Mouse (Mus musculus) forebrain, embryonic 12.5 days (tissue): ENCODE measurements around the gene Cdsn. TPM values are rescaled to one million over a fixed set of nuclear protein-coding genes. Genes with fewer than 3 reads are reported as not detected.

Source experiments
- ATAC-seq: fragments of 200-750 bp; cut with Nextera tagmentation; 2 replicates; pipeline ENCODE4 v1.8.0; 2017; ENCODE audit warnings: moderate TSS enrichment; ENCODE audit not compliant: low FRiP score
- H3K27ac ChIP-seq: fragments of 300-500 bp; sonication (generic); 2 replicates; pipeline ENCODE4 v1.5.1; 2016; ENCODE audit warnings: mild to moderate bottlenecking
- H3K27me3 ChIP-seq: fragments of 300-500 bp; sonication (generic); 2 replicates; pipeline ENCODE4 v1.6.1; 2016; ENCODE audit warnings: mild to moderate bottlenecking
- H3K36me3 ChIP-seq: fragments of 300-500 bp; sonication (generic); replicated peaks from 2 replicates; pipeline ENCODE4 v1.6.1; 2016; ENCODE audit warnings: mild to moderate bottlenecking
- H3K4me1 ChIP-seq: fragments of 300-500 bp; sonication (generic); 2 replicates; pipeline ENCODE4 v1.6.1; 2016
- H3K4me2 ChIP-seq: fragments of 300-500 bp; sonication (generic); 2 replicates; pipeline ENCODE4 v1.6.1; 2016; ENCODE audit warnings: mild to moderate bottlenecking, moderate library complexity
- H3K4me3 ChIP-seq: fragments of 300-500 bp; sonication (generic); replicated peaks from 2 replicates; pipeline ENCODE4 v1.5.1; 2016; ENCODE audit warnings: mild to moderate bottlenecking
- H3K9ac ChIP-seq: fragments of 300-500 bp; sonication (generic); 2 replicates; pipeline ENCODE4 v1.6.1; 2016; ENCODE audit warnings: mild to moderate bottlenecking
- H3K9me3 ChIP-seq: fragments of 300-500 bp; sonication (generic); 2 replicates; pipeline ENCODE4 v1.6.1; 2016
- WGBS: fragments of 180-500 bp; shearing (Covaris S2); methylation state at CpG from one replicate; pipeline ENCODE4 v1.1.7; 2016; 5-methylcytosine and 5-hydroxymethylcytosine counted together
- polyA plus RNA-seq: library from polyadenylated mRNA; unstranded; fragments of >200 nt; fragmentation: Nextera tagmentation; extraction: Ambion mirVana; gene quantifications from 2 replicates; pipeline ENCODE4 v1.2.1, GENCODE M21; 2016

Gene Cdsn
- polyA plus RNA-seq, 1 experiment from 2014 or later: not detected

DNA sequence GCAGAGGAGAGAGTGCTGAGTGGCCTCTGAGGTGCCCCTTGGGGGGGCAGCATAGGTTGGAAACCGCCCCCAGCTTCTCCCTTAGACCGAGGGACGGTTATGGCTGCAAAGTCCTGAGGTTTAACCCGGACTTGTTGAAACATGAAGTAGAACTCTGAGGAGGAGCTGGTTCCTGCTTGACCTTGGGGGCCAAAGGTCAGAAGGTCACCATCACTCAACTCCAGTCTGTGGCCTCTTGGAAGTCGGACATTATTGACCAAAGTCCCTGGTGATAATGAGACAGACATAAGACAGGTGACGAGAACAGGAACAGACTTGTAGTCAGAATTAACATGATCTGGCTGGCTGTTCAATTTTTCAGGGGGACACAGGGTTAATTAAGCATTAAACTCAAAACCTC lies 37.2 kb upstream of the Cdsn start:
- Histone ChIP-seq H3K27me3 (0 out of 2 replicates have a peak, but pooled peaks cover 1% of the 10 kb centered on the region), H3K27ac (no peak overlapping the region), H3K9me3 (no peaks in the 10 kb centered on the region), H3K4me3 (0 out of 2 replicates have a peak overlapping the region, but pooled peaks have one; percentile 2), H3K4me1 (peaks cover 35% of the 10 kb centered on the region), H3K9ac (peak overlapping the region; percentile 9; the same call in 1 of the 2 replicates), H3K4me2 (peak overlapping the region; percentile 77), H3K36me3 (peaks cover 10% of the 10 kb centered on the region)
- no peak for ATAC-seq
- 72% methylated on average over 6 of the region's 6 CpGs for WGBS

DNA sequence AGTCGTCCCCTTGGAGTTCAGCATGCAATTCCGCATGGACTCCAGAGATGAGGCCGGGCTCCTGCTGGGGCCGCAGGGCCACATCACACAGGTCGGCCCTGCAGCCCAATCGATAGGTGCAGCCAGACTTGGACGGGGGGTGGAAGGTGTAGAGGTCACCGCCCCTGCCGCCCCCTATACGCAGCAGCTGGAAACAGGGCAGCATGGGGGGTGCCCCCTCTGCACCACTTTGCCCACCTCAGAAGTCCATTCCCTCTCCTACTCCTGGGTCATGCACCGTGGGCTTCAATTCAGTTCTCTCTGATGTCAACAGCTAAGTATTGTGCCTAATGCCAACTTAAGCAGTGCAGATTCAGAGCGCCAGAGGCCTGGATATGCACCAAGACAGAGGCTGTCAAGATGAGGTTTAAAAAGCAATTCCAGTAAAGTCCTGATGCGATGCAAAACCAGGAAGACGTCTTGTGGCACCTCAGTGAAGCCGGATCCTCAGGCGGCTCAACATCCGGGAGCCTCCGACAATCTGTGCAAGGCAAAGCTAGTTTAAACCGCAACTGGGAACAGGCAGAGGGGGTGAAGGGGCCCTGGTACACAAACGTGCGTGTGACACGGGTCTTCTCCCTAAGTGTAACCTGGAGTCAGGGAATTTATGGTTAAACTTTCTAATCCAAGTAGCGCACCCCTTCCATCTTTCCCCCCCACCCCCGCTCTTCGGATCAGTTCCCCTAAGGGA lies 35.9 kb upstream of the Cdsn start:
- peaks cover 15% of the 10 kb centered on the region for H3K36me3 ChIP-seq
- WGBS: 10% methylated on average over 25 of the region's 25 CpGs
- ATAC-seq: peak; percentile 18
- peaks cover 35% of the 10 kb centered on the region for H3K4me1 ChIP-seq
- peak overlapping the region; percentile 63 for H3K9ac ChIP-seq
- no peaks in the 10 kb centered on the region for H3K27me3 ChIP-seq
- peak overlapping the region; percentile 56 for H3K4me3 ChIP-seq
- H3K4me2 ChIP-seq: peak overlapping the region; percentile 77
- H3K9me3 ChIP-seq: no peaks in the 10 kb centered on the region
- H3K27ac ChIP-seq: 0 out of 2 replicates have a peak overlapping the region, but pooled peaks have one; percentile 13

DNA sequence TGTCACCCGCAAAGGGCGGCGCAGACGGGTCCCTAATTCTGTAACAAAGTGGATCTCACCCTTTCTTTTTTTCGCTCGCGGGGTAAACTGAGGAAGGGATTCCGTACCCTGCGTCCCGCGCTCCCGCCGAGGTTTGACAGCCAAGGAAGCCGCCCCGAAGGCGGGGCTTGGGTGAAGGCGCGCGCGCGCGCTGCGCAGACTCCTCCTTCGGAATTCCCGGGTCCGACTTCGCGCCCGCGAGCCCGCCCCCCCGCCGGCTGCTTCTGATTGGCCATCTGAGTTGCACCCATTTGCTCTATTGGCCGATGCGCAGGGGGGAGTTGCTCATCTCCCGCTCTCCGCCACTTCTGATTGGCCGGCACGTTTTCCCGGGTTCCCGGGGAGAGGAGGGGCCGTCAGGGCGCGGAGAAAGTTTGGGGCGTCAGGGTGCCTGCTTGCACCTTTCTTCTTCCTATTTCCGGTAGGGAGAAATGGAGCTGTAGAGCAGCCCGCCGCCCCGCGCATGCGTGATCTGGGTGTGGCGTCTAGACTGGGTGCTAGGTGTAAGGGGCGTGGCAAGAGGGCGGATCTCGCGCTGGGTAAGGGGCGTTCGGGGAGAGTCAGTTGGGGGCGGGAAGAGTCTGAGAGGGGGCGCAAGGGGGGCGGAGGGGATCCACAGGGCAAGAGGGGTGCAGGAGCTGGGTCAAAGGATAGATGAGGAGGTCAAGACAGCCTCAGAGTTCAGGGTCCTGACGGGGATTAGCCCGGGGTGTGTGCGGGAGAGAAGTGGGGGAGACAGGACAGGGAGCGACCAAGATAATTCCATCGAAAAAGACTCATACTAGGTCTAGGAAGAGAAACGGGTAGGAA lies 35.1 kb upstream of the Cdsn start, which contains the start of the genes Tcf19 and Cchcr1:
TSS of gene Tcf19 (minus strand) at position 173 of the 849 bp plus-strand sequence.
TSS of gene Cchcr1 (plus strand) at position 449 of the 849 bp plus-strand sequence.
- H3K9me3 ChIP-seq: no peaks in the 10 kb centered on the region
- peaks cover 19% of the 10 kb centered on the region for H3K36me3 ChIP-seq
- WGBS: under 1% methylated on average over 67 of the region's 67 CpGs
- peak within 1 kb of the TSS; percentile 56 for H3K4me3 ChIP-seq
- H3K4me2 ChIP-seq: peak within 1 kb of the TSS; percentile 77
- no peaks in the 10 kb centered on the region for H3K27me3 ChIP-seq
- 0 out of 2 replicates have a peak within 1 kb of the TSS, but pooled peaks have one; percentile 46 for H3K27ac ChIP-seq
- peak; percentile 94 for ATAC-seq
- H3K9ac ChIP-seq: peak within 1 kb of the TSS; percentile 63
- H3K4me1 ChIP-seq: peaks cover 35% of the 10 kb centered on the region

DNA sequence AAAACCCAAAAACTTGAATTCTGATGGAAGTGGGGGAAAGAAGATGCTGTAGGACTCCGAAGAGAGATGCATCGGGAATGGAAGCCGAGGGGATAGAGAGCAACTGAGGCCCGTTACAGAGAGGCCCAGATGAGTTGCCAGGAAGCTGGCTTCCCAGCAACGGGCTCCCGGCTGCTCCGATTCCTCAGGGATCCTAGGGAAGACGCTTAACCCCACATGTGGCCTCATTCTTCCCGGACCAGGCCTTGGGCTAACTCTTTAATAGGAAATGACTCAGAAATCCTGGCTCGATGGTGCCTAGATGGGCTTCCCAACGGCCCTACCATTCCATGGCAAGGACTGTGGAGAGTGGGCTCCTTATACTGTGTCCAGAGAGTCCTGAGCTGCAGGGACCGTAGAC lies 34.4 kb upstream of the Cdsn start:
- 9% methylated on average over 12 of the region's 12 CpGs for WGBS
- no peaks in the 10 kb centered on the region for H3K9me3 ChIP-seq
- peak overlapping the region; percentile 77 for H3K4me2 ChIP-seq
- peaks cover 15% of the 10 kb centered on the region for H3K36me3 ChIP-seq
- H3K27me3 ChIP-seq: no peaks in the 10 kb centered on the region
- peak overlapping the region; percentile 63 for H3K9ac ChIP-seq
- no peak for ATAC-seq
- H3K4me3 ChIP-seq: peak overlapping the region; percentile 56
- H3K27ac ChIP-seq: no peak overlapping the region
- peaks cover 35% of the 10 kb centered on the region for H3K4me1 ChIP-seq

DNA sequence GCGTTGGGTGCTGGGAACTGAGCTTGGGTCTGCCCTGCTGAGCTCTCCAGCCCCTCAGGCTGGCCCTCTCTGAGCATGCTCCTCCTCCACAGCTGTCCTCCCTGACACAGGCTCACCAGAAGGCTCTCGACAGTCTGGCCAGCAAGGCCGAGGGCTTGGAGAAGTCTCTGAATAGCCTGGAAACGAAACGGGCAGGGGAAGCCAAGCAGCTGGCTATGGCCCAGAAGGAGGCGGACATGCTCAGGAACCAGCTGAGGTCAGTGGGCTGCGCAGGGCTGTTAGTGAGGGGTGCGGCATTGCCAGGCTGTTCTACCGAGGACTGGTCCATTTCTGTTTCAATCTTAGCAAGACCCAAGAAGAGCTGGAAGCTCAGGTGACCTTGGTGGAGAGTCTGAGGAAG lies 27.6 kb upstream of the Cdsn start:
- H3K9ac ChIP-seq: no peak overlapping the region
- H3K4me1 ChIP-seq: no peaks in the 10 kb centered on the region
- H3K27me3 ChIP-seq: no peaks in the 10 kb centered on the region
- no peak for ATAC-seq
- WGBS: 84% methylated on average over 9 of the region's 9 CpGs
- no peak overlapping the region for H3K4me2 ChIP-seq
- no peak overlapping the region for H3K4me3 ChIP-seq
- no peak overlapping the region for H3K27ac ChIP-seq
- peaks cover 53% of the 10 kb centered on the region for H3K36me3 ChIP-seq
- H3K9me3 ChIP-seq: no peaks in the 10 kb centered on the region

DNA sequence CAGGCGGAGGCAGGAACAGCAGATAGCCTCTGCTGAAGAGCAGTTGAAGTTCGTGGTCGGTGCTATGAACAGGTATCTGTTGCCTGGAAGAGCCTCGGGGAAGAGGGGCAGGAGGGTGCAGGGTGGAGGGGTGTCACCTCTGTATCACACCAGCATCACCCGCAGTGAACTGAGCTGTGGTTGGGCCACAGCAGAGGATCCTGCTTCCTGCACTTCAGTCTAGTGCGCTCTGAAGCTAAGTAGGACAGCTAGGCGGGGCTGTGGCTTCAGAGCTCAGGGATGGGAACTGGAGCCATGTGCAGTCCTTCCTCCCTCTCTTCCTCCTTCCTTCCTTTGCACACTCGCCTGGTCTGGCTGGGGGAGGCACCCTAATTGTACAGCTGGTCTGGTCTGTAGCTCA lies 25.3 kb upstream of the Cdsn start:
- Histone ChIP-seq H3K9me3 (no peaks in the 10 kb centered on the region), H3K9ac (no peak overlapping the region), H3K27me3 (no peaks in the 10 kb centered on the region), H3K36me3 (peaks cover 59% of the 10 kb centered on the region), H3K4me1 (no peaks in the 10 kb centered on the region), H3K27ac (no peak overlapping the region), H3K4me3 (no peak overlapping the region), H3K4me2 (no peak overlapping the region)
- ATAC-seq: no peak
- 80% methylated on average over 8 of the region's 8 CpGs for WGBS

DNA sequence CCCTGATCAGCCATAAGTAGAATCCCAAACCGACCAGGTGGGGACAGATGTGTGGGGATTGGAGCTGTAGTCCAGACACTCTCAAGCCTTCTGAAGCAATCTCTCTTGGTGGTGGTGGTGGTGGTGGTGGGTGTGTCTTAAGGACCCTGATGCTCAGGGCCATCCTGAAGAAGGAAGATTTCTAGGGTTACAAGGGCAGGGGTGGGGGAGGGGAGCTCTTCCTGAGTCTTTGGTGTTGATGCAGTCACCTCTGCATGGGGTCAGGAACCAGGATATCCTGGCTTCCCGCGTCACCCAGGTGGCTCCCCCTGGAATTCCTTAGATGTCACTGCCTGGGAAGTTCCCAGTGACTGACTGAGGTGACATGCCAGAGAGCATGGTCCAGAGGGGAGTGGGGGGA lies 19.6 kb upstream of the Cdsn start:
- 24% methylated on average over 3 of the region's 3 CpGs for WGBS
- peaks cover 5% of the 10 kb centered on the region; the same call in 1 of the 2 replicates for H3K27me3 ChIP-seq
- peaks cover 30% of the 10 kb centered on the region for H3K36me3 ChIP-seq
- no peak for ATAC-seq
- no peak overlapping the region for H3K9ac ChIP-seq
- H3K27ac ChIP-seq: no peak overlapping the region
- no peak overlapping the region for H3K4me3 ChIP-seq
- no peaks in the 10 kb centered on the region for H3K9me3 ChIP-seq
- no peaks in the 10 kb centered on the region for H3K4me1 ChIP-seq
- no peak overlapping the region for H3K4me2 ChIP-seq

DNA sequence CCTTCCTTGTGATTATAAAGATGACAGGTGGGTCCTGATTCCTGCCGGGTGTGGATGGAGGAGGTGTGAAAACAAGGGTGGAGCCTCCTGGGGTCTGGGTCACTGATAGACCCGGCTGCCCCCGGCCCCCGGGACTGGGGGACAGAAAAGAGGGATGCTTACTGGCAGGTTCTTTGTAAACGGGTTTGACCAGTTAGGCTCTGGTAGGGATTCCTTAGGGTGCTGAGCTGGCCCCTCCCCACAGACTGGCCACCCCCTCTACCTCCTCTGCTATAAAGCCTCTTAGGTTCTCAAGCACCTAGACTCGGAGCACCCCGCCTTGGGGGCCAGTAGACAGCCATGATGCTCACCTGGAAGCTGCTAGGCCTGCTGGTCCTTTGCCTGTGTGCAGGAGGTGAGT lies 19.0 kb upstream of the Cdsn start, which contains the start of gene Psors1c2:
TSS of gene Psors1c2 (plus strand) at position 301 of the 400 bp plus-strand sequence.
- peaks cover 5% of the 10 kb centered on the region; the same call in 1 of the 2 replicates for H3K27me3 ChIP-seq
- H3K36me3 ChIP-seq: peaks cover 29% of the 10 kb centered on the region
- no peak within 1 kb of the TSS for H3K9ac ChIP-seq
- H3K27ac ChIP-seq: no peak within 1 kb of the TSS
- H3K4me2 ChIP-seq: no peak within 1 kb of the TSS
- no peaks in the 10 kb centered on the region for H3K4me1 ChIP-seq
- no peak for ATAC-seq
- WGBS: 70% methylated on average over 7 of the region's 7 CpGs
- no peaks in the 10 kb centered on the region for H3K9me3 ChIP-seq
- H3K4me3 ChIP-seq: no peak within 1 kb of the TSS

DNA sequence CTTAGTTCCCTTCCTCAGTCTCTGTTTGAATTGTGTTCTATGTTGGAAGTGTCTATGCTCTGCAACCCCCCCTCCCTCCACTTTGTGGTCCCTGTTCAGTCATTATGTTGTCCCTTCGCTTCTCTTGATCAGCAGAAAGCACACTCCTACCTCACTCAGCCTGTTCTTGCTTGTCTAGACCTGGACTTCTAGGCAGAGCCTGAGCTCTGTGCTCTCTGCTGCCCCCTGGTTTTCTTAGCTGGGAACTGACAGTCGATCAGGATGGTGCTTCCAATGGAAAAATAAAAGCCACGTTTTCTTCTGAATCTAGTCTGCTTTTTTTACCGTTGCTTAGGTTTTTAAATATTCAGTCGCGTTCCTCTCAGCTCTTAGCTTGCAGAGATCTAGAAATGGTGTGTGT lies 17.6 kb upstream of the Cdsn start:
- peak; percentile 57; the same call in 1 of the 2 replicates for ATAC-seq

DNA sequence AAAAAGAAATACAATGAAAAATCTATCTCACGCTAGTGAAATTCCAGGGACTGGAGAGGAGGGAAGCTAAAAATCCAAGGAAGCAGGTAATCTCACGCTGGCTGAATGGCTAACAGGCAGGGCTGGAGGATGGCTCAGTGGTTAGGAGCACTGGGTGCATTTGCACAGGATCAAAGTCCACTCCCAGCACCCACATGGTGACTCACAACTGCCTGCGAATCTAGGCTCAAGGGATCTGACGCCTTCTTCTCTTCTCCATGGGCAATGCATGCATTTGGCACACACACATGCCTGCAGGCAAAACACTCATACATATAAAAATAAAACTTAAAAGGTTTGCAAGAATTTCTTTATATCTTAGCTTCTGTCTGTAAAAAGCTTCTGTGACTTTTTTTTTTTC lies 14.5 kb upstream of the Cdsn start:
- Histone ChIP-seq H3K9ac (no peak overlapping the region), H3K4me1 (no peaks in the 10 kb centered on the region), H3K27me3 (peaks cover 5% of the 10 kb centered on the region; the same call in 1 of the 2 replicates), H3K36me3 (no peaks in the 10 kb centered on the region), H3K4me2 (no peak overlapping the region), H3K27ac (no peak overlapping the region), H3K4me3 (no peak overlapping the region), H3K9me3 (no peaks in the 10 kb centered on the region)
- 96% methylated on average over 4 of the region's 4 CpGs for WGBS
- no peak for ATAC-seq

More for the DNA sequence above, 17.6 kb upstream of the Cdsn start:
- Histone ChIP-seq H3K27me3 (peaks cover 5% of the 10 kb centered on the region; the same call in 1 of the 2 replicates), H3K4me3 (no peak overlapping the region), H3K9me3 (no peaks in the 10 kb centered on the region), H3K9ac (no peak overlapping the region), H3K4me2 (no peak overlapping the region), H3K27ac (no peak overlapping the region), H3K36me3 (peaks cover 15% of the 10 kb centered on the region), H3K4me1 (no peaks in the 10 kb centered on the region)
- WGBS: 11% methylated on average over 6 of the region's 6 CpGs

DNA sequence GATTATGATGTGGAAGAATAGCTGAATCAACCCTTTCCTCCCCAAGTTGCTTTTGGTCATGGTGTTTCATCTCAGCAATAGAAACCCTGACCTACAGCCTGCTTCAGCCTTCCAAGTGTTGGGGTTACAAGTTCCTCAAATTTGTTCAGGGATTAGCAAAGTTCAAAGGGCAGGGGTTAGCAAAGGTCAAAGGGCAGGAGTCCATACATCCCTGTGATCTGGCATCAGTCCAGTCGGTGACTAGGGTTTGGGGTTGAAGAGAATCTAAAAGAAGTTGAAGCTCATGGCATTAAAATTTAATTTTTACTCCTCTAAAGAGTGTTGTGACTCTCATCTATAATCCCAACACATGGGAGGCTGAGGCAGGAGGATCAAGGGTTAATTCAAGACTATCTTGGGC lies 13.5 kb upstream of the Cdsn start:
- Histone ChIP-seq H3K9ac (no peak overlapping the region), H3K36me3 (no peaks in the 10 kb centered on the region), H3K27ac (no peak overlapping the region), H3K9me3 (no peaks in the 10 kb centered on the region), H3K4me1 (peaks cover 8% of the 10 kb centered on the region), H3K4me2 (no peak overlapping the region), H3K4me3 (no peak overlapping the region), H3K27me3 (peaks cover 5% of the 10 kb centered on the region; the same call in 1 of the 2 replicates)
- no peak for ATAC-seq
- 86% methylated on average over 1 of the region's 1 CpGs for WGBS

DNA sequence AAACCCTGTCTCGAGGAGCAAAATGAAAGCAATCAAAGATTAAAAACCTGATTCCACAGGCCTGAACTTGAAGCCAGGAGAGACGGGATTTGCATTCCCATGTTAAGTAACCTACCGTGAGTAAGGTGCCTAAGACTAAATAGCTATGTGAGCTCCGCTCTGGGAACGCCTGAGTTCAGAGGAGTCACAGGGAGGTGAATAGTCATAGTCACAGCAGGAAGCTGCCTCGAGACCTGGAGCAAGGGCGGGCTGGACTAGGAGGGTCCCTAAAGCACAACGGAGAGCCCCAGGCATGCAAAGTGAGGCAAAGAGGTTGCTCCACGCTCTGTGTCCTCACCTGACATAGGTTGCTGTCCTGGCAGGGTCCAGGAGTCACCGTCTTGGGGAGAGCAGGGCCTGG lies 12.4 kb upstream of the Cdsn start:
- no peak for ATAC-seq
- no peak overlapping the region for H3K4me3 ChIP-seq
- peaks cover 11% of the 10 kb centered on the region for H3K4me1 ChIP-seq
- H3K9ac ChIP-seq: no peak overlapping the region
- no peaks in the 10 kb centered on the region for H3K36me3 ChIP-seq
- H3K9me3 ChIP-seq: no peaks in the 10 kb centered on the region
- peaks cover 5% of the 10 kb centered on the region; the same call in 1 of the 2 replicates for H3K27me3 ChIP-seq
- WGBS: 55% methylated on average over 10 of the region's 10 CpGs
- no peak overlapping the region for H3K27ac ChIP-seq
- no peak overlapping the region for H3K4me2 ChIP-seq
